Mouse (Mus musculus): ENCODE results near the gene Kat5. TPM values are rescaled to one million over a fixed set of nuclear protein-coding genes. Genes with fewer than 3 reads are reported as not detected.
A peak's percentile ranks its signal among the peaks of the same experiment; 100 is the strongest.

Kat5 gene
- 74.6 and 86.3 TPM in 2 replicates for total RNA-seq (2021)
- long read RNA-seq, transcript Kat5-201 (14 exons, 2,154 nt), result minor isoform, 11 of 57 reads
- long read RNA-seq, transcript Kat5-206 (13 exons, 1,386 nt), result major isoform, 24 of 57 reads
- long read RNA-seq, partial matches to known transcripts, result 10 of 57 reads
- long read RNA-seq, other reads (novel, unspliced or antisense), result 6 of 57 reads

GRCm38 (mm10) chr19:5609547-5610404 is at the start of gene Kat5:
Kat5 (minus strand) TSS chr19:5610237.
- peak; percentile 91 for DNase-seq

GRCm38 (mm10) chr19:5654720-5655298 is 44.8 kb upstream of the Kat5 start:
- DNase-seq, result no peak

GRCm38 (mm10) chr19:5653969-5654719 is 44.1 kb upstream of the Kat5 start:
- DNase-seq, result peak; percentile 52

GRCm38 (mm10) chr19:5652570-5652969 is 42.5 kb upstream of the Kat5 start:
- no peak for DNase-seq

GRCm38 (mm10) chr19:5651502-5652274 is 41.7 kb upstream of the Kat5 start:
- DNase-seq, result no peak

- DNase-seq, result no peak
Observed at GRCm38 (mm10) chr19:5649298-5649741, 39.3 kb upstream of the Kat5 start.

- DNase-seq, result peak; percentile 83
Observed at GRCm38 (mm10) chr19:5648401-5649297, 38.6 kb upstream of the Kat5 start.

- no peak for DNase-seq
Observed at GRCm38 (mm10) chr19:5647791-5648190, 37.8 kb upstream of the Kat5 start.

- DNase-seq, result no peak
Observed at GRCm38 (mm10) chr19:5646731-5647330, 36.8 kb upstream of the Kat5 start.

- no peak for DNase-seq
Observed at GRCm38 (mm10) chr19:5645280-5645679, 35.2 kb upstream of the Kat5 start.

- DNase-seq, result no peak
Observed at GRCm38 (mm10) chr19:5641641-5642040, 31.6 kb upstream of the Kat5 start.

GRCm38 (mm10) chr19:5641021-5641420 is 31.0 kb upstream of the Kat5 start:
- DNase-seq, result no peak

GRCm38 (mm10) chr19:5640339-5640738 is 30.3 kb upstream of the Kat5 start:
- no peak for DNase-seq

GRCm38 (mm10) chr19:5638416-5639005 is 28.5 kb upstream of the Kat5 start:
- DNase-seq, result no peak

- peak; percentile 96 for DNase-seq
Observed at GRCm38 (mm10) chr19:5637069-5638047, 27.3 kb upstream of the Kat5 start, which contains the start of gene Rela. Rela (plus strand) TSS chr19:5637483.

GRCm38 (mm10) chr19:5636571-5637041 is 26.6 kb upstream of the Kat5 start:
- no peak for DNase-seq

GRCm38 (mm10) chr19:5636036-5636570 is 26.1 kb upstream of the Kat5 start:
- no peak for DNase-seq

- DNase-seq, result no peak
Observed at GRCm38 (mm10) chr19:5632120-5632519, 22.1 kb upstream of the Kat5 start.
